Mouse (Mus musculus): ENCODE results near the gene Map9. TPM values are rescaled to one million over a fixed set of nuclear protein-coding genes. Genes with fewer than 3 reads are reported as not detected.

The Map9 gene
- 0.10 and 0.20 TPM in 2 replicates for polyA plus RNA-seq (2012; ENCODE audit: low replicate concordance)

GRCm38 (mm10) chr3:82357797-82358524 is at the start of gene Map9:
Gene Map9 (plus strand): TSS chr3:82358044.

Other genes starting within 250 kb of the Map9 start
- gene Gucy1a1, start 212.3 kb upstream of the Map9 start, polyA plus RNA-seq (2012; ENCODE audit: low replicate concordance) = 0.12 and 0.36 TPM in 2 replicates
- not detected in 2 replicates for gene Npy2r, start 190.0 kb downstream of the Map9 start, polyA plus RNA-seq (2012; ENCODE audit: low replicate concordance)